Mouse (Mus musculus) effector memory CD4-positive, alpha-beta T cell, adult 7 months (primary cell): ENCODE measurements around the gene Klk1b9. TPM values are rescaled to one million over a fixed set of nuclear protein-coding genes. Genes with fewer than 3 reads are reported as not detected.

ENCODE experiments used
- polyA plus RNA-seq: library from polyadenylated mRNA; unstranded; fragments of 100-300 nt; shearing (Covaris generic); gene quantifications from one replicate; pipeline ENCODE4 v1.2.1, GENCODE M21; 2017

Gene Klk1b9
- polyA plus RNA-seq, result not detected

GRCm38 (mm10) chr7:43975761-43976160, at the start of gene Klk1b9:
Gene Klk1b9, plus strand, starts transcription at chr7:43976061.

GRCm38 (mm10) chr7:43933440-43933839, 42.4 kb upstream of the Klk1b9 start, which contains the start of gene Klk15:
Gene Klk15, plus strand, starts transcription at chr7:43933740.

GRCm38 (mm10) chr7:43950364-43950763, 25.5 kb upstream of the Klk1b9 start, which contains the start of gene Klk1b8:
Gene Klk1b8, plus strand, starts transcription at chr7:43950664.

GRCm38 (mm10) chr7:43966451-43966850, 9.4 kb upstream of the Klk1b9 start, which contains the start of gene Klk1b1:
Gene Klk1b1, plus strand, starts transcription at chr7:43966751.

GRCm38 (mm10) chr7:43995577-43995976, 19.7 kb downstream of the Klk1b9 start, which contains the start of gene Klk1b11:
Gene Klk1b11, plus strand, starts transcription at chr7:43995877.

GRCm38 (mm10) chr7:44011868-44012267, 36.0 kb downstream of the Klk1b9 start, which contains the start of gene Klk1b26:
Gene Klk1b26, plus strand, starts transcription at chr7:44012168.

Other genes with a start within 250 kb of the Klk1b9 start
- gene Klk12, start 207.2 kb upstream of the Klk1b9 start, polyA plus RNA-seq, result not detected
- 0.30 TPM for gene Klk11, start 201.5 kb upstream of the Klk1b9 start, polyA plus RNA-seq
- gene Klk10, start 195.0 kb upstream of the Klk1b9 start, polyA plus RNA-seq, result 0.56 TPM
- gene Klk9, start 184.2 kb upstream of the Klk1b9 start, polyA plus RNA-seq, result 0.60 TPM
- gene Klk8, start 178.5 kb upstream of the Klk1b9 start, polyA plus RNA-seq, result 41.3 TPM
- not detected for gene Klk7, start 164.8 kb upstream of the Klk1b9 start, polyA plus RNA-seq
- gene Klk6, start 151.6 kb upstream of the Klk1b9 start, polyA plus RNA-seq, result not detected
- not detected for gene Klk5, start 134.1 kb upstream of the Klk1b9 start, polyA plus RNA-seq
- not detected for gene Klk4, start 94.9 kb upstream of the Klk1b9 start, polyA plus RNA-seq
- not detected for gene Klk15, start 42.3 kb upstream of the Klk1b9 start, polyA plus RNA-seq
- gene Klk1b8, start 25.4 kb upstream of the Klk1b9 start, polyA plus RNA-seq, result 0.90 TPM
- not detected for gene Klk1b1, start 9.3 kb upstream of the Klk1b9 start, polyA plus RNA-seq
- gene Klk1b11, start 19.8 kb downstream of the Klk1b9 start, polyA plus RNA-seq, result not detected
- gene Klk1b26, start 36.1 kb downstream of the Klk1b9 start, polyA plus RNA-seq, result not detected
- gene Klk1b27, start 76.2 kb downstream of the Klk1b9 start, polyA plus RNA-seq, result not detected
- gene Klk1b21, start 126.3 kb downstream of the Klk1b9 start, polyA plus RNA-seq, result not detected
- not detected for gene Klk1b22, start 136.6 kb downstream of the Klk1b9 start, polyA plus RNA-seq
- gene Klk1b16, start 160.7 kb downstream of the Klk1b9 start, polyA plus RNA-seq, result not detected
- gene Klk1b24, start 212.2 kb downstream of the Klk1b9 start, polyA plus RNA-seq, result not detected
- not detected for gene Klk1b3, start 222.1 kb downstream of the Klk1b9 start, polyA plus RNA-seq
- not detected for gene Klk1b4, start 231.4 kb downstream of the Klk1b9 start, polyA plus RNA-seq
- not detected for gene Klk1b5, start 239.9 kb downstream of the Klk1b9 start, polyA plus RNA-seq
- not detected for gene Klk1, start 249.3 kb downstream of the Klk1b9 start, polyA plus RNA-seq